In genomic region chr9:108517931-108518332, GRCm38 (mm10) we compare ENCODE assay signal across 7 mouse cellular contexts. TPM values are rescaled to one million over a fixed set of nuclear protein-coding genes. Genes with fewer than 3 reads are reported as not detected.
DNase-seq lines count a peak whose midpoint lies in the region; ATAC-seq and TF ChIP-seq lines count a peak whose summit lies in the region.

No protein-coding gene starts in this region.

- H3K27me3 ChIP-seq in megakaryocyte, embryonic 14.5 days (replicated peaks), result no peaks in the 10 kb centered on the region
- no peaks in the 10 kb centered on the region for H3K27me3 ChIP-seq in forebrain, embryonic 15.5 days

- WGBS in bone marrow, adult 2 months, result under 1% methylated on average over 13 of the region's 13 CpGs
- WGBS in forebrain, embryonic 15.5 days, result 0% methylated on average over 13 of the region's 13 CpGs

- peaks cover 40% of the 10 kb centered on the region for H3K4me1 ChIP-seq in megakaryocyte, embryonic 14.5 days
- no peaks in the 10 kb centered on the region for H3K4me1 ChIP-seq in bone marrow, adult 2 months (ENCODE audit: control insufficient read depth, insufficient read depth, low read length)
- H3K4me1 ChIP-seq in forebrain, embryonic 15.5 days, result peaks cover 36% of the 10 kb centered on the region

- no peak for TF ChIP-seq POLR2A in bone marrow, adult 2 months (IDR thresholded peaks at IDR 0.05; ENCODE audit: borderline replicate concordance, control insufficient read depth, low read depth, low read length)

- DNase-seq in left cerebral cortex, postnatal 14 days (ENCODE audit: low spot score in 2 of 2), result peak; percentile 56 to 71
- DNase-seq in cerebellum, postnatal 25 days, result no peak

- H3K4me2 ChIP-seq in forebrain, embryonic 15.5 days (replicated peaks), result peak overlapping the region; percentile 85

- intact Hi-C loops in left cerebral cortex, postnatal 14 days (cut with DNase I), result loop anchor here (5.0 kb wide), 1 partner anchor 34 kb away; no protein-coding TSS in a partner anchor

- peak overlapping the region; percentile 98 for H3K4me3 ChIP-seq in megakaryocyte, embryonic 14.5 days (replicated peaks)
- H3K4me3 ChIP-seq in bone marrow, adult 2 months (replicated peaks; ENCODE audit: control insufficient read depth, low read depth, low read length), result peak overlapping the region; percentile 74
- H3K4me3 ChIP-seq in forebrain, embryonic 15.5 days, result peak overlapping the region; percentile 96

- H3K27ac ChIP-seq in bone marrow, adult 2 months (ENCODE audit: control insufficient read depth, insufficient read depth, low read depth, low read length, poor library complexity), result peak overlapping the region; percentile 91
- peak overlapping the region; percentile 99 for H3K27ac ChIP-seq in forebrain, embryonic 15.5 days (replicated peaks)

- no peak; the same call in 1 of the 2 replicates for ATAC-seq in megakaryocyte, adult 5-6 weeks (ENCODE audit: poor library complexity, severe bottlenecking)
- ATAC-seq in forebrain, embryonic 15.5 days (replicated peaks), result peak; percentile 27; the same call in 1 of the 2 replicates
- ATAC-seq in monocyte, adult 5-6 weeks (replicated peaks; ENCODE audit: insufficient number of reproducible peaks, low FRiP score, low TSS enrichment, poor library complexity, severe bottlenecking), result peak; percentile 16; the same call in 1 of the 2 replicates

- no peak for TF ChIP-seq CTCF in bone marrow, adult 2 months (IDR thresholded peaks at IDR 0.05; ENCODE audit: control insufficient read depth, insufficient read depth, low read length)

- H3K36me3 ChIP-seq in megakaryocyte, embryonic 14.5 days (replicated peaks; ENCODE audit: low read length), result peaks cover 49% of the 10 kb centered on the region
- peaks cover 31% of the 10 kb centered on the region for H3K36me3 ChIP-seq in forebrain, embryonic 15.5 days

- H3K9me3 ChIP-seq in megakaryocyte, embryonic 14.5 days, result no peaks in the 10 kb centered on the region
- no peaks in the 10 kb centered on the region for H3K9me3 ChIP-seq in forebrain, embryonic 15.5 days

- H3K9ac ChIP-seq in forebrain, embryonic 15.5 days (replicated peaks), result peak overlapping the region; percentile 90

RNA-seq across cellular contexts. Expression of gene Qrich1, which starts 1.3 kb away (rescaled TPM):
- polyA plus RNA-seq in megakaryocyte, embryonic 14.5 days (2012; ENCODE audit: insufficient read depth, low replicate concordance), result 22.0 and 38.5 TPM in 2 replicates
- 68.1 and 74.0 TPM in 2 replicates for total RNA-seq in megakaryocyte, adult 5-6 weeks (2015)
- total RNA-seq in megakaryocyte, adult 5-6 weeks (2017), result 97.9 and 109 TPM in 2 replicates
- polyA plus RNA-seq in bone marrow, adult 2 months (2011; ENCODE audit: insufficient read depth, insufficient read length, low replicate concordance, missing spikeins), result 29.4 and 50.5 TPM in 2 replicates
- polyA plus RNA-seq in forebrain, embryonic 15.5 days (2015; fragmentation: Nextera tagmentation; extraction: Ambion mirVana), result 146 and 148 TPM in 2 replicates
- total RNA-seq in left cerebral cortex, postnatal 14 days (2021), result 100 to 1,000 TPM; 126 to 130 TPM
- 169 to 180 TPM (median 176 TPM) in 3 replicates for total RNA-seq in monocyte, adult 5-6 weeks (2017)

RNA-seq across cellular contexts. Expression of gene Qars, which starts 10.4 kb away (rescaled TPM):
- polyA plus RNA-seq in megakaryocyte, embryonic 14.5 days (2012; ENCODE audit: insufficient read depth, low replicate concordance), result 6.5 and 33.3 TPM in 2 replicates
- 120 and 137 TPM in 2 replicates for total RNA-seq in megakaryocyte, adult 5-6 weeks (2015)
- total RNA-seq in megakaryocyte, adult 5-6 weeks (2017), result 130 and 144 TPM in 2 replicates
- 76.9 and 170 TPM in 2 replicates for polyA plus RNA-seq in bone marrow, adult 2 months (2011; ENCODE audit: insufficient read depth, insufficient read length, low replicate concordance, missing spikeins)
- 70.1 and 72.6 TPM in 2 replicates for polyA plus RNA-seq in forebrain, embryonic 15.5 days (2015; fragmentation: Nextera tagmentation; extraction: Ambion mirVana)
- total RNA-seq in left cerebral cortex, postnatal 14 days (2021), result 10 to 100 TPM; 76.7 to 80.8 TPM
- 129 to 159 TPM (median 133 TPM) in 3 replicates for total RNA-seq in monocyte, adult 5-6 weeks (2017)

RNA-seq across cellular contexts. Expression of gene Usp19, which starts 27.5 kb away (rescaled TPM):
- 61.5 and 104 TPM in 2 replicates for polyA plus RNA-seq in megakaryocyte, embryonic 14.5 days (2012; ENCODE audit: insufficient read depth, low replicate concordance)
- 29.3 and 33.2 TPM in 2 replicates for total RNA-seq in megakaryocyte, adult 5-6 weeks (2015)
- total RNA-seq in megakaryocyte, adult 5-6 weeks (2017), result 34.8 and 36.3 TPM in 2 replicates
- 42.0 and 94.4 TPM in 2 replicates for polyA plus RNA-seq in bone marrow, adult 2 months (2011; ENCODE audit: insufficient read depth, insufficient read length, low replicate concordance, missing spikeins)
- polyA plus RNA-seq in forebrain, embryonic 15.5 days (2015; fragmentation: Nextera tagmentation; extraction: Ambion mirVana), result 90.1 and 95.4 TPM in 2 replicates
- 100 to 1,000 TPM; 119 to 128 TPM for total RNA-seq in left cerebral cortex, postnatal 14 days (2021)
- 39.9 to 81.2 TPM (median 50.5 TPM) in 3 replicates for total RNA-seq in monocyte, adult 5-6 weeks (2017)

RNA-seq across cellular contexts. Expression of gene Lamb2, which starts 38.4 kb away (rescaled TPM):
- polyA plus RNA-seq in megakaryocyte, embryonic 14.5 days (2012; ENCODE audit: insufficient read depth, low replicate concordance), result 0.04 TPM in 1 of 2 replicates, not detected in the other
- 0.13 and 0.73 TPM in 2 replicates for total RNA-seq in megakaryocyte, adult 5-6 weeks (2015)
- 0.33 and 0.37 TPM in 2 replicates for total RNA-seq in megakaryocyte, adult 5-6 weeks (2017)
- polyA plus RNA-seq in bone marrow, adult 2 months (2011; ENCODE audit: insufficient read depth, insufficient read length, low replicate concordance, missing spikeins), result 3.8 and 9.0 TPM in 2 replicates
- 15.7 and 18.8 TPM in 2 replicates for polyA plus RNA-seq in forebrain, embryonic 15.5 days (2015; fragmentation: Nextera tagmentation; extraction: Ambion mirVana)
- total RNA-seq in left cerebral cortex, postnatal 14 days (2021), result 10 to 100 TPM; 36.0 to 38.3 TPM
- total RNA-seq in monocyte, adult 5-6 weeks (2017), result not detected in 3 replicates

RNA-seq across cellular contexts. Expression of gene Impdh2, which starts 42.2 kb away (rescaled TPM):
- 39.0 and 48.2 TPM in 2 replicates for polyA plus RNA-seq in megakaryocyte, embryonic 14.5 days (2012; ENCODE audit: insufficient read depth, low replicate concordance)
- 87.2 and 93.2 TPM in 2 replicates for total RNA-seq in megakaryocyte, adult 5-6 weeks (2015)
- total RNA-seq in megakaryocyte, adult 5-6 weeks (2017), result 118 and 119 TPM in 2 replicates
- 56.2 and 207 TPM in 2 replicates for polyA plus RNA-seq in bone marrow, adult 2 months (2011; ENCODE audit: insufficient read depth, insufficient read length, low replicate concordance, missing spikeins)
- polyA plus RNA-seq in forebrain, embryonic 15.5 days (2015; fragmentation: Nextera tagmentation; extraction: Ambion mirVana), result 117 and 125 TPM in 2 replicates
- total RNA-seq in left cerebral cortex, postnatal 14 days (2021), result 10 to 100 TPM; 57.6 to 60.5 TPM
- total RNA-seq in monocyte, adult 5-6 weeks (2017), result 62.6 to 85.5 TPM (median 75.7 TPM) in 3 replicates

Comparison
In these comparisons a context has a peak if more than half of its experiments do, and no peak if none do; other contexts are left out.
1. DNase-seq: peak in left cerebral cortex, postnatal 14 days (2 of 2); none in cerebellum, postnatal 25 days (0 of 2).
2. Peak in every context shown above with its lines, with median percentiles within 50 percentile points of each other: H3K4me3 ChIP-seq.